Mouse (Mus musculus) CH12.LX (cell line): ENCODE data around the gene Sfxn3. TPM values are rescaled to one million over a fixed set of nuclear protein-coding genes. Genes with fewer than 3 reads are reported as not detected.

ENCODE experiments used
- DNase-seq: peaks from one replicate; pipeline ENCODE4 v3.0.0-alpha.2; 2013; ENCODE audit errors: extremely low read depth
- H3K27ac ChIP-seq: 2 replicates; pipeline ENCODE4 v1.5.1; 2012; ENCODE audit warnings: low read depth, mild to moderate bottlenecking, control low read depth, moderate library complexity; ENCODE audit not compliant: insufficient read depth
- H3K27me3 ChIP-seq: replicated peaks from 2 replicates; pipeline ENCODE3; 2012; ENCODE audit warnings: inconsistent platforms
- H3K36me3 ChIP-seq, 2 experiments: replicated peaks in 1 of 2; 2 replicates each; pipeline versions ENCODE3 to v1.6.1; 2012; ENCODE audit warnings: inconsistent platforms in 1 of 2, low read length in 1 of 2, mild to moderate bottlenecking in 1 of 2, mixed read lengths in 1 of 2, moderate library complexity in 1 of 2; ENCODE audit not compliant: control insufficient read depth in 1 of 2, insufficient read depth in 1 of 2
- H3K4me1 ChIP-seq, 2 experiments: 2 replicates each; pipeline ENCODE4 v1.6.1; 2012; ENCODE audit warnings: inconsistent platforms in 1 of 2, moderate library complexity in 1 of 2; ENCODE audit not compliant: insufficient read depth in 2 of 2, control insufficient read depth in 1 of 2
- H3K4me2 ChIP-seq: 2 replicates; pipeline ENCODE4 v1.6.1; 2012; ENCODE audit warnings: low read depth, mild to moderate bottlenecking, control low read depth; ENCODE audit not compliant: poor library complexity, insufficient read depth, severe bottlenecking
- H3K4me3 ChIP-seq, 3 experiments: fragments of 150-350 bp in 1 of 3; sonication (generic) in 1 of 3; replicated peaks in 1 of 3; 2 replicates each; pipeline versions ENCODE3 to v1.5.1; 2011 to 2012; ENCODE audit warnings: low read depth in 2 of 3, low read length in 2 of 3, mild to moderate bottlenecking in 2 of 3, moderate library complexity in 2 of 3, control low read depth in 1 of 3, improper control_type of control experiment in 1 of 3, inconsistent platforms in 1 of 3, mixed read lengths in 1 of 3; ENCODE audit not compliant: poor library complexity in 1 of 3
- H3K79me2 ChIP-seq: replicated peaks from 2 replicates; pipeline ENCODE4 v1.6.1; 2012; ENCODE audit warnings: mild to moderate bottlenecking, moderate library complexity; ENCODE audit not compliant: control insufficient read depth, poor library complexity, insufficient read depth, severe bottlenecking; ENCODE audit errors: extremely low read depth
- H3K9ac ChIP-seq: 2 replicates; pipeline ENCODE4 v1.6.1; 2012; ENCODE audit warnings: low read depth, mild to moderate bottlenecking, control low read depth, moderate library complexity; ENCODE audit not compliant: insufficient read depth
- H3K9me3 ChIP-seq: replicated peaks from 2 replicates; pipeline ENCODE3; 2012; ENCODE audit warnings: low read length, inconsistent platforms, mixed read lengths
- CHD2 ChIP-seq: IDR thresholded peaks from 2 replicates; pipeline ENCODE4 v1.6.1; 2011; ENCODE audit warnings: low read length, improper control_type of control experiment
- CTCF ChIP-seq, 2 experiments: IDR thresholded peaks in 1 of 2; conservative IDR thresholded peaks in 1 of 2; 2 replicates each; pipeline ENCODE4 v1.5.1; 2011 to 2012; ENCODE audit warnings: low read depth in 2 of 2, low read length in 2 of 2, improper control_type of control experiment in 1 of 2, inconsistent platforms in 1 of 2, mild to moderate bottlenecking in 1 of 2, moderate library complexity in 1 of 2
- ETS1 ChIP-seq: conservative IDR thresholded peaks from 2 replicates; pipeline ENCODE4 v1.6.1; 2012; ENCODE audit warnings: low read depth, mild to moderate bottlenecking, inconsistent platforms, low read length, improper control_type of control experiment, moderate library complexity
- HCFC1 ChIP-seq: IDR thresholded peaks from 2 replicates; pipeline ENCODE4 v1.6.1; 2012; ENCODE audit warnings: low read depth, mild to moderate bottlenecking, inconsistent platforms, low read length, improper control_type of control experiment
- IRF4 ChIP-seq: IDR thresholded peaks from 2 replicates; pipeline ENCODE4 v1.6.1; 2014; ENCODE audit warnings: low read depth, mild to moderate bottlenecking, inconsistent platforms, low read length, improper control_type of control experiment
- JUND ChIP-seq: conservative IDR thresholded peaks from 2 replicates; pipeline ENCODE4 v1.6.1; 2011; ENCODE audit warnings: low read depth, low read length, improper control_type of control experiment
- MAFK ChIP-seq: IDR thresholded peaks from 2 replicates; pipeline ENCODE4 v1.6.1; 2011; ENCODE audit warnings: low read length, improper control_type of control experiment; ENCODE audit not compliant: insufficient replicate concordance
- MAX ChIP-seq: IDR thresholded peaks from 2 replicates; pipeline ENCODE4 v1.6.1; 2011; ENCODE audit warnings: low read length, improper control_type of control experiment
- MXI1 ChIP-seq: IDR thresholded peaks from 2 replicates; pipeline ENCODE4 v1.6.1; 2011; ENCODE audit warnings: mild to moderate bottlenecking, low read depth, low read length, improper control_type of control experiment
- MYC ChIP-seq: IDR thresholded peaks from 2 replicates; pipeline ENCODE4 v1.6.1; 2011; ENCODE audit warnings: low read depth, mild to moderate bottlenecking, improper control_type of control experiment, low read length
- NRF1 ChIP-seq: IDR thresholded peaks from 2 replicates; pipeline ENCODE4 v1.6.1; 2014; ENCODE audit warnings: low read depth, mild to moderate bottlenecking, inconsistent platforms, low read length, improper control_type of control experiment, moderate library complexity
- RAD21 ChIP-seq: IDR thresholded peaks from 2 replicates; pipeline ENCODE4 v1.6.1; 2011; ENCODE audit warnings: low read depth, mild to moderate bottlenecking, low read length, improper control_type of control experiment, moderate library complexity
- RCOR1 ChIP-seq: conservative IDR thresholded peaks from 2 replicates; pipeline ENCODE4 v1.6.1; 2012; ENCODE audit warnings: low read depth, mild to moderate bottlenecking, inconsistent platforms, low read length, improper control_type of control experiment
- SIN3A ChIP-seq: IDR thresholded peaks from 2 replicates; pipeline ENCODE4 v1.6.1; 2012; ENCODE audit warnings: low read length, improper control_type of control experiment, inconsistent platforms
- SMC3 ChIP-seq: IDR thresholded peaks from 2 replicates; pipeline ENCODE4 v1.6.1; 2011; ENCODE audit warnings: low read depth, low read length, improper control_type of control experiment
- TBP ChIP-seq: conservative IDR thresholded peaks from 2 replicates; pipeline ENCODE4 v1.6.1; 2011; ENCODE audit warnings: low read depth, low read length, improper control_type of control experiment
- TCF12 ChIP-seq: IDR thresholded peaks from 2 replicates; pipeline ENCODE4 v1.6.1; 2014; ENCODE audit warnings: low read depth, mild to moderate bottlenecking, inconsistent platforms, low read length, improper control_type of control experiment
- UBTF ChIP-seq: IDR thresholded peaks from 2 replicates; pipeline ENCODE4 v1.6.1; 2012; ENCODE audit warnings: low read depth, mild to moderate bottlenecking, inconsistent platforms, low read length, improper control_type of control experiment, moderate library complexity
- USF1 ChIP-seq: IDR thresholded peaks from 2 replicates; pipeline ENCODE4 v1.6.1; 2014; ENCODE audit warnings: low read depth, mild to moderate bottlenecking, inconsistent platforms, low read length, improper control_type of control experiment
- USF2 ChIP-seq: conservative IDR thresholded peaks from 2 replicates; pipeline ENCODE4 v1.6.1; 2011; ENCODE audit warnings: low read depth, low read length, improper control_type of control experiment
- ZC3H11A ChIP-seq: IDR thresholded peaks from 2 replicates; pipeline ENCODE4 v1.6.1; 2012; ENCODE audit warnings: low read depth, mild to moderate bottlenecking, inconsistent platforms, low read length, improper control_type of control experiment
- ZNF384 ChIP-seq: IDR thresholded peaks from 2 replicates; pipeline ENCODE4 v1.6.1; 2012; ENCODE audit warnings: low read depth, low read length, improper control_type of control experiment, inconsistent platforms
- dilution Hi-C: fragments of 300-500 bp; cut with MboI; formaldehyde crosslinking; loops from 2 replicates; pipeline ENCODE4 v1.14.3; 2020; ENCODE audit warnings: low sequenced_read_pairs; ENCODE audit not compliant: extremely low pct_unique_long_range_greater_than_20kb, extremely low pct_ligation_motif_present
- in situ Hi-C: fragments of 300-500 bp; cut with MboI; formaldehyde crosslinking; loops from 3 replicates; pipeline ENCODE4 v1.14.3; 2019; ENCODE audit warnings: low sequenced_read_pairs, low pct_ligation_motif_present, low pct_unique_long_range_greater_than_20kb, mixed read lengths
- polyA plus RNA-seq: library from polyadenylated mRNA; unstranded; fragments of >175 nt; gene quantifications from 2 replicates; pipeline ENCODE4 v1.2.1, GENCODE M21; 2012; ENCODE audit warnings: low read depth; ENCODE audit not compliant: insufficient read length
- total RNA-seq, 2 experiments: library from RNA; depleted of rRNA; stranded (reverse); fragments of 300-350 nt in 1 of 2; fragments of >200 nt in 1 of 2; gene quantifications; 2 replicates each; pipeline ENCODE4 v1.2.3; 2012 to 2014

Sfxn3 gene
- total and polyA plus RNA-seq, 3 experiments = 1.4 to 4.2 (median 3.6) TPM

- no peak overlapping the region for H3K27ac ChIP-seq
- peaks cover 50% of the 10 kb centered on the region for H3K27me3 ChIP-seq
- peaks cover 0 to 15% of the 10 kb centered on the region in 2 experiments for H3K36me3 ChIP-seq
- H3K79me2 ChIP-seq = no peaks in the 10 kb centered on the region
- in situ Hi-C loops (loop anchor here (25.0 kb wide), 1 partner anchor 443 kb away; no protein-coding TSS in a partner anchor), dilution Hi-C loops (no loop called here)
- TF ChIP-seq USF2 (no peak), MXI1 (peak; percentile 45; the same call in 1 of the 2 replicates), RCOR1 (no peak), SMC3 (peak; percentile 37), MAX (peak; percentile 32; the same call in 1 of the 2 replicates), MAFK (no peak), ZNF384 (no peak), IRF4 (0 out of 2 replicates have a peak, but pooled peaks have one; percentile 14), RAD21 (peak; percentile 20), MYC (peak; percentile 51; the same call in 1 of the 2 replicates), TBP (no peak), CTCF (conservative IDR thresholded peaks at IDR 0.05 in 1 of 2, IDR thresholded peaks at IDR 0.05 in 1 of 2; ENCODE audit: low read depth in 2 of 2, low read length in 2 of 2) (peak; percentile 59 to 82), NRF1 (no peak)
- H3K4me1 ChIP-seq = peaks cover 8 to 17% of the 10 kb centered on the region in 2 experiments
- DNase-seq = peak; percentile 78
- peak overlapping the region; percentile 92; the same call in 1 of the 2 replicates for H3K4me2 ChIP-seq
- H3K9me3 ChIP-seq = no peaks in the 10 kb centered on the region
- H3K9ac ChIP-seq = peak overlapping the region; percentile 25; the same call in 1 of the 2 replicates
- peak overlapping the region; percentile 17 to 49 (median 48) for H3K4me3 ChIP-seq
These were observed 17.2 kb upstream of the Sfxn3 start for GRCm38 (mm10) chr19:45030111-45030510.

- peak overlapping the region; percentile 17 to 49 (median 48) for H3K4me3 ChIP-seq
- peak; percentile 90 for DNase-seq
- dilution Hi-C loops (no loop called here), in situ Hi-C loops (loop anchor here (25.0 kb wide), 1 partner anchor 444 kb away; no protein-coding TSS in a partner anchor)
- H3K27ac ChIP-seq = no peak overlapping the region
- peaks cover 44% of the 10 kb centered on the region for H3K27me3 ChIP-seq
- H3K4me1 ChIP-seq = peaks cover 8 to 17% of the 10 kb centered on the region in 2 experiments
- peaks cover 0 to 10% of the 10 kb centered on the region in 2 experiments for H3K36me3 ChIP-seq
- no peaks in the 10 kb centered on the region for H3K9me3 ChIP-seq
- peak; percentile 61 to 89 for TF ChIP-seq CTCF (conservative IDR thresholded peaks at IDR 0.05 in 1 of 2, IDR thresholded peaks at IDR 0.05 in 1 of 2; ENCODE audit: low read depth in 2 of 2, low read length in 2 of 2)
- no peak for TF ChIP-seq HCFC1
- TF ChIP-seq UBTF = no peak
- no peak for TF ChIP-seq ZC3H11A
- TF ChIP-seq USF1 = no peak
- TF ChIP-seq TCF12 = no peak
- peak; percentile 58; the same call in 1 of the 2 replicates for TF ChIP-seq SIN3A
- 0 out of 2 replicates have a peak, but pooled peaks have one; percentile 27 for TF ChIP-seq CHD2
- peak; percentile 47 for TF ChIP-seq RAD21
- peak; percentile 73 for TF ChIP-seq SMC3
- no peak for TF ChIP-seq MYC
- TF ChIP-seq NRF1 = no peak
- TF ChIP-seq JUND = no peak
- TF ChIP-seq ETS1 = no peak
- TF ChIP-seq RCOR1 = no peak
- peak overlapping the region; percentile 25; the same call in 1 of the 2 replicates for H3K9ac ChIP-seq
- H3K79me2 ChIP-seq = no peaks in the 10 kb centered on the region
- peak overlapping the region; percentile 92 for H3K4me2 ChIP-seq
These were observed 16.3 kb upstream of the Sfxn3 start for GRCm38 (mm10) chr19:45030746-45031693.
